Mouse (Mus musculus): ENCODE results near the gene Bbip1.

Bbip1 gene

DNA sequence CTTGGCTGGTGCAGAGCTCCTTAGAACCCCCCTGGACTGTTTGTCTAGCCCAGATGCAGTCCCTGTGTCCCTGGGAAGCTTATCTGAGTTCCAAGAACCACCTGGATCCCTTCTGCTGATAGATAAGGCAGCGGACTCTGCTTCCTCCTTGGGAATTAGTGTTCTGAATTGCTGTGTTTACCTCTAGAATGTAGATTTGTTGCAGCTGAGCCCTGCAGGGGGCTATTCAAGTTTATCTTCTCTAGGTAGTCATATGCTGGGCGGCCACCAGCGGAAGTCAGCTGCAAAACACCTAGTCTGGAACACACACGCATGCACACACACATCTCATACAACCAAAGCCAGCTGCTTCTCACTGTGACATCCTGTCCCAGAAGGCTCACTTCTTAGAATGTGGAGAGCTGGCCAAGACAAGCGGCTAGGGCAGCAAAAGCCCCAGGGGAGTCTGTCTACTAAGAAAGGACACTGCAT is 53.6 kb downstream of the Bbip1 start:
- no peak for DNase-seq (ENCODE audit: low read depth, low spot score)

DNA sequence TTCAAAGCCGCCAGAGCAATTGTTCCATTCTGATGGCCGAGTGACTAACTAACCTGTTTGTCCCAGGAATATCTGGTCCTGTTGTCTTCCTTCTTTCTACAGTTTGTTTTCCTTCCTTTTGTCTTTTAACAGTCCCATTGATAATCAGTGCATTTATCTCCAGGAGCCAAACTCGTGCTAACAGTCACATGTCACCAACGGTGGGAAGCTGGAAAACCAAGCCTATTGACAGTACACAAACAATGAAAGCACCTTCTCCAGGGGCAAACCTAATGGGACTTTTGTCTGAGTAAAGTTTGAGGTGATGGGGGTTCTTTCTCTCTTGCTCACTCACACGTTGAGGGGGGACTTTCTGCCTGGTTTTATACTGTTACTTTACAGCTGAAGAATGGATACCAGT is 54.2 kb downstream of the Bbip1 start:
- DNase-seq (ENCODE audit: low read depth, low spot score): no peak

DNA sequence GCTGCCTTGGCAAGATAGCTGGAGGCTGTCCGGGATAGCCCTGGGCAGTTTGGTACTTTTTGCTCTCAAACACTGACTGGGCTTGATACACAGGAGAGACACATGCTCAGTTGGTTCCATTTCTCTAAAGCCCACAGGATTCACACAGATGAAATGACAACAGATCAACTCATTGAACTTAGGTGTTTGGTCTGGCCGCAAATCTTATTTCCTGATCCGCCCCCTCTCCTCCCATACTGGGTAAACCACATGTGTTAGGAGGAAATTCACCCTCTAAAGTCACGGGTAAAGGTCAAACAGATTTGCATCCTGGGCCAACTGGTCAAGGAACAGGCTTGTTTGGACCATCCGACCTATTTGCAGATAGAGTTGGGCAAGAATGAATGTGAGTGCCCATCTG is 54.9 kb downstream of the Bbip1 start:
- no peak for DNase-seq (ENCODE audit: low read depth, low spot score)

DNA sequence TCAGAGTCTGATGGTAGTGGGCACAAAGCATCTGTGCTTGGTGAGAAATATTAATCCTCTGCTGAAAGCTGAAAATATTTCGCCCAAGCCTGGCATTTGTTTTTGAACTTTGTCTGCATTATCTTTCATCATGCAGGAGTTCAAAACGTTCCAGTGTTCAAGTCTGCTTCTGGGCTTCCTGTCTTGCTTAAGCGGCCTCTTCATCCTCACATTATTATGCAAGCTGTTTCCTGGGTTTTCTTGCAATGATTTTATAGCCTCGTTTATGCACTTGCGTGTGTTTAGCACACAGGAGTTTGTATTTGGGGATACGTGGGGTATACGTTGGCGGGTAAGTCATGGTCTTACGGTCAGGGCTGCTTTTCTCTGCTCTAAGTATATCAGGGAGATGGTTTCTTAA is 56.1 kb downstream of the Bbip1 start:
- no peak for DNase-seq (ENCODE audit: low read depth, low spot score)

DNA sequence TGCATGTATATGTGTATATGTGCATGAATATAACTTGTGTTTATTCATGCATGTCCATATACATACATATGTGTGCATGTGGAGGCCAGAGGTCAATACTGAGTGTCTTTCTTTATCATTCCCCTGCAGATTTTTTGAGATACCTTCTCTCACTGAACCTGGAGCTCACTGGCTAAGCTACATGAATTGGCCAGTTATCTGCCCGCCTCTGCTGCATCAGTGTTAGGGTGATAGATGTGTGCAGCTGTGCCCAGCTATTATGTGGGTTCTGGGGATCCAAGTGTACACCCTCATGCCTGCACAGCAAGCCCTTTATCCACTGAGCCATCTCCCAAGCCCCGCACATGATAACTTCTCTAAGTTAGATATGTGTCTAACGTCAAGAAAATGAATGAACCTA is 56.6 kb downstream of the Bbip1 start:
- DNase-seq (ENCODE audit: low read depth, low spot score): no peak

DNA sequence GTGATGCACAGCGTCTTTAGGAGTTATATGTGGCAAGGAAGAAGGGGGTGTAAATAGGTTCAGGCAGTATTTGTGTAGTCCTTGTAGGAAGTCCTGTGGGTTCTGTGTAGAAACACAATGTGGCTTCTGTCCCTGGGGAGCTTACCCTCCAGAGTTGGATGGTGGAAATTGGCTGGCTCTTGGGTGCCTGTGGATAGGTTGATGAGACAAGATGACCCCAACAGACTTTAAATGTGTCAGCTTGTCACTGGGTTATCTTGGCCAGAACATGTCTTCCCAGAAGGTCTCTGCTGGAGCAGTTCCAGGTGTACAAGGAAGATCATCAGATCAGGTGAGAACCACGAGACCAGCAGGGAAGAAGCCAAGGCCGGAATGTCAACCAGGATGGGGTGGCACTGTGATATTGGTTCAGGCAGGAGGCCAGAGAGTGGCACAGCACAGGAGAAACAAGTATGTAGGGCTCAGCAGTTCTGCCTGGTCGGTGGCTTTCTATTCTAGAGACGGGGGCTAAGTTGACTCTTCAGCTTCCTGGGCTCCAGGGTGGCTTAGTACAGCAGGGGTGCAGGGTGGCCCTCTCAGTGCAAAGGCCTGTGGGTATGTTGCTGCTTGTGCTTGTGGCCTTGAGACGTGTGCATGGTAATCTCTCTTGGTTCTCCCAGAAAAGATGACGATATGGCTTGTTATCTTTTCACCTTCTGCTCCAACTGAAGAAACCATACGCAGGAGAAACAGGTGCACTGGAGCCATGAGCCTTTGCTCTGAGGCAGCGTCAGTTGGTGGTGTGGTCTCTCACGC is 57.7 kb downstream of the Bbip1 start:
- no peak for DNase-seq (ENCODE audit: low read depth, low spot score)

DNA sequence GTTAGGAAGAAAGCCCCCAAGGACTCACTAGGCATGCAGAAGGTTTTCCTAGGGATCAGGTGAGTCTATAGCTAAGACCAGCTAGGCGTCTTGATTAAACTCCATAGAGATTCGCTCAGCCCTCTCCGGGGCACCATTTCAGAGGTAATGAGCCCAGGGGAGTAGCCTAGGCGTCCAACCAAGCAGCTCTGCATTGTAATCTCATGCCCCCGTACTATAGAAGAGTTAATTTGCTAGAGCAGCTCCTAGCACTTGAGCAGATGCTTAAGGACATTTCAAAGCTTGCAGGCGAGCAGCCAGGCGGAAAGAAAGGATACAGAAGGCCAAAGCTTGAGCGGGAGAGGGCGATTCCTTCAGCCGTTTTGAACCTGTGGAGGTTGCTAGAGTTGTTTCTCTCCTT is 59.0 kb downstream of the Bbip1 start:
- DNase-seq (ENCODE audit: low read depth, low spot score): no peak

DNA sequence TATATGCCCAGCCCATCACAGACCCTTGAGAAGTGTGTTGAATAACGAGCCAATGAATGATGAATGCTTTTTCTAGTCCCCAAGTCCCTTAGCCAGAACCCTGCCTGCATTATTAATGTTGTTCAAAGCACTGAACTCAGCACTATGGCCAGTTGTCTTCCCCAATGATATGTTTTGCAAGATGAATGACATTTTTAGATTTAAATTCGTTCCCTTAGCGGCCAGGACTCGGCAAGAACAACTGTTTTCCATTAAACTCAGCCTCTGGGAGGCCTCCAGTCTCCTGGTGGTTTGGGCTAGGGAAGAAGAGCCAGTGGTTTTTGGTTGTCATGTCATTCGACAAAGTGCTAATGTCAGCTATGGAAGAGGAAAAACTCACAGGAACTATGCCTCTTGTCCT is 62.6 kb downstream of the Bbip1 start:
- no peak for DNase-seq (ENCODE audit: low read depth, low spot score)

DNA sequence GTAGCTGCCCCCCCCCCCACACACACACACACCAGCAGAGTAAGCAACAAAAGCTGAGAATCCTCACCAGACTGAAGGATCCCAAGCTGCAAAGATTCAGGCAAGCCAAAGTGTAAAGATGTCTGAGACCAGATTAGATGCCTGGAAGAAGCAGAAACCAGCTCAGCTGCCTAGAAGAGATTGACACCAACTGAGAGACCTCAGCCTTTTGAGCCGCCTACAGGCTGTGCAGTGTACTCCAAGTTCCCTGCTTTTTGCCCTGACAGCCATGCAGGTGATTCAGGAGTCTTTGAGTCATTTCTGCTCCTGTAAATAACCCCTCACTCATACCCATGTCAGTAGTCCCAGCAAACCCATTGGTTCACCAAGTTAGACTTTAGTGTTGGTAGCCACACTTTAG is 64.0 kb downstream of the Bbip1 start:
- DNase-seq (ENCODE audit: low read depth, low spot score): no peak

Measured in skeletal muscle tissue, adult 2 months (tissue).